Mouse (Mus musculus) ES-Bruce4 (cell line): Measurements from ENCODE around the gene Birc6.

Experiments used
- CTCF ChIP-seq: IDR thresholded peaks from one replicate; pipeline ENCODE4 v1.8.1; 2011; ENCODE audit warnings: low read depth, low read length
- POLR2A ChIP-seq: IDR thresholded peaks from one replicate; pipeline ENCODE4 v1.8.1; 2011; ENCODE audit warnings: low read length; ENCODE audit not compliant: insufficient read depth

DNA sequence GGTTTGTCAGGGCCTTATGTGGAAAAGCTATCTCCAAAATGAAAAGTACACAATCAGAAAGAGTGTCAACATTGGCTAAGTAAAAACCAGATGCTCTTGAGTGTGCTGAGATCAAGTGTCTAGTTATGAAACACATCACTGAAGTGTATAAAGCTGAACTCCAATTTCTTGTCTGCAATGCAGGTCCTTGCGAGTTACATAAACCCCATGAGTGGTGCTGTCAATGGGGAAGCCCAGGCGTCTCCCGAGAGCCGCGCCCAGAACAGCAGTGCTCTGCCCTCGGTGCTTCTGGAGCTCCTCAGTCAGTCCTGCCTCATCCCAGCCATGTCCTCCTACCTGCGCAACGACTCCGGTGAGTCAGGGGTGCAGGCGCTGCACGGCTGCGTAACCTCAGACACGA lies 141.9 kb downstream of the Birc6 start:
- TF ChIP-seq CTCF (no peak), POLR2A (no peak)
